Mouse (Mus musculus): ENCODE results near the gene Zbed3.

The Zbed3 gene

DNA sequence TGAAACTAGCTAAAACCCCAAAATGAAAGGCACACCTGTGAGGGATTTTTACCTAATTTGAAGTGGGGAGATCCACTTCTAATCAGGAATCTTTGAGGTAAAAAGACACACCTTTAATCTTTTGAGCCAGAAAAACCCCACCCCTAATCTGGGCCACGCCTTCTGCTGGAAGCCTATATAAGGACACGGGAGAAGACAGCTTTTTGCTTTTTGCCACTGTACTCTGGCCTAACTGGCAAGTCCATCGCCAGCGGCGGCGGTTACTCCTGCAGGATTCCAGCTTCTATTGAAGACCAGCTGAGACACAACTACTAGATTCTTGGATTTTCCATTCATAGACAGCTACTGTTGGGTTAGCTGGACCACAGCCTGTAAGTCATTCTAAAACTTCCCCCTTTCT lies at the start of gene Zbed3:
Zbed3 (plus strand) TSS at position 213 of the 400 bp plus-strand sequence.
- DNase-seq (ENCODE audit: low spot score in 2 of 2) = no peak

DNA sequence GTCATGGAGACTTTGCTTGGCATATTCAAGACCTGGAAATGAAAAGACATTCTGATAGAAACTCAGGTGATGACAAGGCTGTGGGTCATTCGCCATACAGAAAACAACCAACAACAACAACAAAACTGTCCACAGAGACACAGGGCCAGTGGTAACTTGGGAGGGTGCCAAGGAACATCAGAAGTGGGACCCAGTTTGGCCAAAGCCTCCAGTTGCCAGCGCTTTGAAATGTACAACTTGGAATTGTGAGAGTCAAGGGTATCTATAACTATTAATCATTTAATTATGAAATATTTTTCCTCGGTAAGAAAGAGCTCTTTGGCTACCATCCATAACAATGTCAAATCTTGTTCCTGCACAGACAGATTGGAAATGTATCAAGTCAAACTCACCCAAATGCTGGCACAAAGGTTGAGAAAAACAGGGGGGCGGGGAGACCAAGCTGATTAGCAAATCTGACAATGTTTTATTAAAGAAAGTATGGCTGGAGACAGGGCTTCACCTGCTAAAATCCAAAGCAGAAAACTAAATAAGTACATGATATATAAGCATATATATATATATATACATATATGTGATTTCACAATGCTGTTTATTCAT lies 44.9 kb upstream of the Zbed3 start:
- DNase-seq (ENCODE audit: low spot score in 2 of 2) = no peak

DNA sequence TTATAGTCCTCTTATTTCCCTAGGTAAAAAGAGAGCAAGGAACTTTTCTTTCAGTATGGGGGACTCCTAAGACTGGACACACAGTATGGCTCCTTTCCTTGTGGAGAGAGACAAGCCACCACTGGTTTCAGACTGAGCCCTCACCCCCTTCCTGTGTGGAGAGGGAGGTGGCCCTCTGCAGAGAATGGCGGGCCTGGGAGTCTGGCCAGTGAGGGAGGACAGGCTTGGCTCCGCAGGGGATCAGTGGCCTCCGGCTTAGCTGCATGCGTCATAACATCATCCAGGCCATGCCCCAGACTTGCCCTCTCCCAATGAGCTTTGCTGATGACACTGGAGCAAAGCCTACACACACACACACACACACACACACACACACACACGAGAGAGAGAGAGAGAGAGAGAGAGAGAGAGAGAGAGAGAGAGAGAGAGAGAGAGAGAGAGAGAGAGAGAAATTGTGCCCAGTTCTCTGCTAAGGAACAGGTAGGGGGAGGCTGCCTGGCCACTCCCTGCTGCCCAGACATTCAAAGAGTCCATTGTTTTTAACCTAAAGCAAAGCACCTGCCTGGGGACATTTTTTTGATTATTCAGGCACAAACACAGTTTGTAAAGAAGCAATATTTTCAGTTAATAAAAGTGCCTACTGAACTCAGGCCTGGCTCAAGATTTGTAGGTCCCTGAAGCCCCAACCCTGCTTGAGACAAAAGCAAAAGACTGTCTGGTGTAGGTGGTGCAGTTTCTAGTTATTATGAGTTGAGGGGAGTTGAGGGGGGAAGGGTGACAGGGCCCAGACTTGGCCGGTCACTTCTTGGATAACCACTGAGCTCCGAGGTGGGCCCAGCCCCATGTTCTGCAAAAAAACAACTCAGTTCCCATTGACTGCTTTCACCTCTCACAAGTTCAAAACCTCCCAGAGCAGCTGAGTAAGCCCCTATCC lies 41.4 kb upstream of the Zbed3 start:
- no peak for DNase-seq (ENCODE audit: low spot score in 2 of 2)

DNA sequence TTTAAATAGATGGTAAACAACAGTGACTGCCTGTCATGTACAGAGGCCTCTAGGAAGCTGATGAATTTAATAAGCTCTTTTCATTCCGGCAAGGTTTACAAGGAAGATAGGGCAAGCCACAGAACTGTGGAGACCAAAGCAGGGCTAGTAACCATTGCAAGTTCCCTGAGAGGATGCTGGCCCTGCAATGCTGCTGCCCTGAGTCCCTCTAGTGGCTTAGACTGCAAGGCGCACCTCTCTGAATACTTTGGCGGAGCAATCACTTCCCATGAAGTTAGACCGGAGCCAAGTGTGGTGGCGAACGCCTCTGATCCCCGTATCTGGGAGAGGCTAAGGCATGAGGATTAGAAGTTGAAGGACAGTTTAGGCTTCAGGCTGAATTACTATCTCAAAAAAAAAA lies 36.4 kb upstream of the Zbed3 start:
- peak; percentile 18 to 65 for DNase-seq (ENCODE audit: low spot score in 2 of 2)

DNA sequence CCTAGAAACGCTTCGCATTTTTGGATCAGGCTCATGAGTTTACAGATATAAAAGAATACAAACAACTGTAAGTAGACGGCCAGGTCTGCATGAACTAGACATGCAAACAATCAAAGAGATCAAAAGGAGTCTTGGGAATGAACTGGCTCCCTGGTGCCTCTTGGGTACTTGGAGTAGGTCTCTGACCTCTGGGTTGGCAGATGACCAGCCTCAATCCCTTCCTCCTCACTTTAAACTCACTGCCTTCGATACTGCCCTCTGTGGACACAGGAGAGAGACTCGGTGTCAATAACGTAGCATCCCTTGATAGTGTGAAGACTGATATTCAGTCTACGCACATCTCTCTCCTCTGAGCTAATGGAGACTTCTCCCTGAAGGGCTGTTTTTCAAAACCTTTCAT lies 35.4 kb upstream of the Zbed3 start:
- no peak for DNase-seq (ENCODE audit: low spot score in 2 of 2)

DNA sequence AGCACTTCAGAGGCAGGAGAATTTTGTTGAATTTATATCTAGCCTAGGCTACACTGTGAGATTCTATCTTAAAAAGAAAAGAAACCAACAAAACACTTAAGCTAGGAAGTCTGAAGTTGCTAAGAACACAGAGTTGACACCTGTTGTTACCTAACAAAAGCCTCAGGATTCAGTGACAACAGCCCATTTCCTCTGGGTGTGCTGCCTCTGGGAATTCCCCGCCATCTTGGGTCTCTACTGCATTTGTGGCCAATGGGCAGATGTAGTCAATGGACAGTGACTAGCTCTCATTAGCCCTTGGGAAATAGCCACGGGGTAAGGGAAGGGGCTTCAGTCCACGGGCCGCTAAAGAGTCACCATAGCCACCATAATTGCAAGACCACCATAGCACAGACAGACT lies 31.4 kb upstream of the Zbed3 start:
- peak in 1 of 2 experiments; percentile 40 for DNase-seq (ENCODE audit: low spot score in 2 of 2)

DNA sequence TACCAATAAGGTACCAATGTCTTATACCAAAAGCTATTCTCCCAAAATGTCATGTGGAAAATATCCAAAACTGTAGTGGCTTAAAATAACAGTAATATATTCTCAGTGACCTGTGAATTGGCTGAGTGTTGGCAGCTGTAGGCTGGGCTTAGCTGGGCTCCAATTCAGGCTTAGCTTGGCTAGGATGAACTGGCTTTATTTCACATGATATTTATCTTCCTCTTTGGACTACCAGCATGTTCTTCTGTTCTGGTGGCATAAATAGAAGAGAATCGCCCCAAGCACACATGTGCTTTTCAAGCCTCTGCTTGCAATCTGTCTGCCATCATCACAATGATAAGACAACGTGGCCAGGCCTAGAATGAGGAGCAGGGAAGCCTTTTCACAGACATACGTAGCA lies 23.5 kb upstream of the Zbed3 start:
- DNase-seq (ENCODE audit: low spot score in 2 of 2) = no peak

DNA sequence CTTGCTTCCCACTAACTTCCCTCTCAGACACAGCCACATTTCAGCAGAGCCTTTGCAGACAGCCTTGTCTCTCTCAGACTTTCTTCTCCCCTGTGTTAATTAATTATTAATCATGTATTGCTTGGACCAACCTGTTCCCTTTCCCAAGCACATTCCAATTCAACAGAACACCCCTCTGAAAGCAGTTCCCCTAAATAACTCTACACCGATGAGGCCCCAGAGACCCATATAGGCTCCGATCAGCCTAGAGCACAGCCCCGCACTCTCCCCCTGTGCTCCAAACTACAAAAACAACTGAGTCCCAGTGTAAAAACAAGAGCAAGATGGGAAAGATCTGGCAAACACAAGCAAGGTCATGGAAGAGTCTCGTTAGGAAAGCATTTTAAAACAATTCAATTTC lies 16.8 kb upstream of the Zbed3 start:
- DNase-seq (ENCODE audit: low spot score in 2 of 2) = no peak

DNA sequence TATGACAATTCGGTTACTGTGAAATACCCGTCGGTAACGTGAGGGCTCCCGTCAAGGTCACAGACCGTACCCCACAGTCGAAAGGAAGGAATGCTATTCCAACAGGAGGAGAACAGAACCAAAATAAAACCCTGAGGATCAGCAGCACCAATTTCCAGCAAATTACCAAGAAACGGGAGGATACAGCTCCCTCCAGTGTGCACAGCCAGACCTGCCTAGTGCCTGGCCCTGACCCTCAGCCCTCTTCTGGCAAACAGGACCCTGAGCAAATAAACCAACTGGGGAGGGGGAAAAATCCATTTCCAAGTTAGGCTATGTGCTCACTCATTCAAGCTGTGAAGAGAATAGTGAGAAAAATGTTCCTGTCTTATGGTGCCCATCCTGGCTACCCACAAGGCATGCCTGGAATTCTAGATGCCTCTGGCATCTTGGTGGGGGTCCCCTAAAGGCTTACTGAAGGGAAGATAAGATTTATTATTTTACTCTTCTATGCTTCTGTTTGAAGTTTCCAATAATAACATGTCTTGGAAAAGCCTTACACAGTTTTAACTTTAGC lies 16.2 kb upstream of the Zbed3 start:
- no peak for DNase-seq (ENCODE audit: low spot score in 2 of 2)

DNA sequence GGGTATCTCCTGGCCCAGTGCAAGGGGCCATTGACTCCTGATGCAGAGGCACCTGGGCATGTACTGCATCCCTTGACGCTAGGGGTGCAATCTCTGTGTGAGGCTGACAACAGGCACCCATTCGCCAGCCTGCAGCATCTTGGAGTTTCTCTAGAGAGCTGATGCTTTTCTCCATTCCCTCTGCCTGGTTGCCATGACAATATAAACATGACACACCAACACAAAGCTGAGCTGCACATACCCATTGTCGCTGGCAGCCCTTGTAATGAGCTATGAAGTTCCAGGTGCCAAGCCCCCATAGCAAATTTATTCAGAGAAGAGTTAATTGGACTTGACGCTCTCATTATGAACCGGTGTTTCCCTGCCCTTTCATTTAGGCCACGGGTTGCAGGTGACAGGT lies 11.4 kb upstream of the Zbed3 start:
- DNase-seq (ENCODE audit: low spot score in 2 of 2) = no peak

DNA sequence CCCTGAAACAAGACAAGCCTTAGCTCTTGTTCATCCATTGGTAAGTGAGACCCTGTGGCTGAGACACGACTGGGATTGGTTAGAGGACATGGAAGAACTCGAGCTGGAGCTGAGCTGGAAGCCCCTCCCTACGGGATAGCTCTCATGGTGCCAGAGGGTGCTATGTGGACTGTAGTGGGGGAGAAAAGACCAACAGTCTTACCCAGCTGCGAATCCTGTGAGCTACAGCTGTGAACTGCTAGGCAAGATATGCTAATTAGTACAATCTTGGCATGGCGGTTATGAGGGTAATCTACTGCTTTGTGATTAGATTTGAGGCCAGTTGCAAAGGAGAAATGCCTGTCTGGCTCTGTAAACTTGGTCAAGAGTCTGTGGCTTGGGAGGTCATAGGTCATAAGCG lies 4.3 kb upstream of the Zbed3 start:
- DNase-seq (ENCODE audit: low spot score in 2 of 2) = no peak

DNA sequence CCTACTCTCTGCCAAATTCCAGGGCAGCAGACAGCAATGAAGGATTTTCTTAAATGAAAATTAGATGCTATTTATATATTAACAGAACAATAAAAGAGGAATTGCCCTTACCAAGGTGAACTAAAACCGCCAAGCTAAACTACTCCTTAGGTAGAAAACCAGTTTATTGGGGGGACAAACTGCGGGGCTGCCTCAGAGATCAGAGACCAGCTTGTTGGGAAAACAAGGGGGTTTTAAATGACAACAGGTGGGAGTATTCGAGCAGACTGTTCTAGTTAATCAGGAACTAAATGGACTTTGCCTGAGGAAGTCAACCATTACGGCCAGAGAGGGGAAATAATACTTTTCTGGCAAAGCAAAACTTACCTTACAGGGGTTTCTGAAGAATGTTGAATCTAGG lies 3.0 kb upstream of the Zbed3 start:
- DNase-seq (ENCODE audit: low spot score in 2 of 2) = no peak

DNA sequence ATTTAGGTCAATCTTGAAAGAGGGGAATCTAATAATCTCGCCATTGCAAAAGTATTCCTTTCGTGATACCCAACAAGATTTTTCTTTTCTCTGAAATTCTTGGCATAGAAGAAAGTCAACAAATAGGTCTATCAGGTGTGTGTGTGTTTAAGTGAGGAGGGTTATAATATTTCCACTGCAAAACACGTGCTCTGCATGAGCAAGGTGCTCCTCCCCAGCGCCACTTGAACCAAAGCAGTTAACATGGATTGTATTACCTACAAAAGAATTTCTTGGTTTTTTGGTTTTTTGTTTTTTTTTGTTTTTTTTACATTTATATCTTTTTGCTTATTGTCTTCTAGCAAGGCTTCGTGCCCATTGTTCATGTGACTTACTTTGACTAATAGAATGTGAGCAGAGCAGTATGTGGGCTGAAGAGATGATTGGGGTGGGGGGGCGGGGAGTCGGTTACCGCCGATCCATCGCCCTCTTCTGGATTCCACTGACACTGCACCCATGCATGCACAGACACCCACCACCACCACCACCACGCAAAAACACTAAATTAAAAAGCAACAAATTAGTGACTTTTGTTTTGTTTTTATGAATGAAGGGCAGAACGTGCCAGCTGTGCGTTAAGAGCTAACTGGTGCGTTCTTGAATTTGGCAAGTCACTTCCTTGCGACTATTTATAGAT lies 676 bp downstream of the Zbed3 start:
- DNase-seq (ENCODE audit: low spot score in 2 of 2) = peak; percentile 56 to 73

DNA sequence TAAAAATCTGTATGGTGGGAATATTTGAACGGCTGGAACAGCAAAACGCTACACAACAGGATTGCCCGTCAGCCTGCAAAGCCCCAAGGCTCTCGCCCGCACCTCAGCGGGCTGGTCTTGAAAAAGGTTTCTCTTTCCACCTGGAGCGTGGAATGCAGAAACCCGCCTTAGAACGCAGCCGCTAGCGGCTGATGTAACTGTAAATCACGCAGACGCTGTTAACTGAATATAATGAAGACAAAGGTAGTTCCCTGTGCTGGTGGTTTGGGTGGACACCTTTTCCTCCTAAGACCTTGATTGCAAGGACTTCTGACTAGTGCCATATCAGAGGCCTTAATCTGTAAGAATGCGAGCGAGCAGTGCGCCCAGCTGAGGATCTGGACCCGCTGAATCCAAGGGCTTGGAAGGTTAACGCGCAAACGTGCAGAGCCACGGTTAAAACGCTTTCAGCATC lies 1.2 kb downstream of the Zbed3 start:
- DNase-seq (ENCODE audit: low spot score in 2 of 2) = no peak

DNA sequence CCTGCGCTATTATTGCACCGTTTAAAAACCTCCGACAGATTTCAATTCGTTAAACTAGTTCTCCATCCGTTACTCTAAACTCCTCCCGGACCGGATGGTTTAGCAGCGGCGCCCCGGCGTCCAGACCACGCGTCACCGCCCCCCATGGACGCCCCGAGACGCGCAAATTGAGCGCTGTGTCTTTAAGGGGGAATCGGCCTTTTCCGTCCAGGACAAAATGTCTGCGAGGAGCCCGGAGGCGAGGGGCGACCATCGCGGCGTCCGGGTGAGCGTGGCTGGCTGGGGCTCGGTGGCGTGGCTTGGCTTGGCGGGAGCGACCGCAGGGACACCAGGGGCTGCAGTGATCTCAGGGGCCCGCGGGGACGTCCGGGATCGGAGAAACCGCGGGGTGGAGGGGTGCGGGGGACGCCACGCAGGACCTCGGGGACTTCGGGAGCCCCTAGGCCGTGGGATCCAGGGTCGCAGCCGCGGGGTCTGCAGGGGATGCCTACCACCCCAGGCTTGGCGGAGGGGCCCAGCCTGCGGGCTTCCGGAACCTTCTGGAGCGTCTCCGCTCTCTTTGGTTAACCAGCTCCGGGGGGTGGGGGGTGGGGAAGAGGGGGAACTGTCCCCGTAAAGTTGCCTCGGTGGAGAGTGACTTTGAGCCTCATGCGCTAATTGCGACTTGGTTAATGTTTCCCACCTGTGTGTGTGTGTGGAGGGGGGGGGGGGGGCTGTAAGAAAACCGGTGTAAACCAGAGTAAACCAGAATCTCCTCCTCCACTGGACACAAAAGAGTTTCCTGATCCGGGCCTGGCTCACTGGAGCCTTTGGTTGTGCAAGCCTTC lies 1.9 kb downstream of the Zbed3 start:
- DNase-seq (ENCODE audit: low spot score in 2 of 2) = peak; percentile 54 to 79

DNA sequence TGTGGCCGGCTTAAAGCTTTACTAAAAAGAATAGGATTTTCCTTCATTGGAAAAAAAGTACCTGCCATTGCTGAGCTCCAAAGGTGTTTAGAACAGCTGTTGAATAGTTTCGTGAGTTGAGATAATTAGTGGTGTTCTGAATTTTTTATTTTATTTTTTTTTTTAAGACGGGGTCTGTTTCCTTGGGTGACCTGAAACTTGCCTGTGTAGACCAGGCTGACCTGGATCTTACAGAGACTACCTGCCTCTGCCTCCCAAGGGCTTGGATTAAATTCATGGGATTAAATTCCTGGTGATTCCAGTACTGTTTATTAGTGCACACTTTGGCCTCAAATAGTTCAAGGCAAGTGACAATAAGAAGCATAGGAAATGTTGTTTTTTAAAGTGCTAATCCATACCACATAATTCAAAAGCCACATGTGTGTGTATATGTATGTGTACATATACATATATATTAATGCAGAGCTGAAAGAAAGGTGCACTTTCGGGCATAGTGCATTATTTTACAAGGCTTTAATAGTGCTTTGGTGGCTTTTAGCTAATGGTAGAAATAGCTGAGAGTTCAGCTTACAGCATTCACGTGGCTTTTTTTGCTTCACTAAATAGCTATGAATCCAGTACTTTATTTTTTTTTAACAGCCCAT lies 2.6 kb downstream of the Zbed3 start:
- DNase-seq (ENCODE audit: low spot score in 2 of 2) = no peak

DNA sequence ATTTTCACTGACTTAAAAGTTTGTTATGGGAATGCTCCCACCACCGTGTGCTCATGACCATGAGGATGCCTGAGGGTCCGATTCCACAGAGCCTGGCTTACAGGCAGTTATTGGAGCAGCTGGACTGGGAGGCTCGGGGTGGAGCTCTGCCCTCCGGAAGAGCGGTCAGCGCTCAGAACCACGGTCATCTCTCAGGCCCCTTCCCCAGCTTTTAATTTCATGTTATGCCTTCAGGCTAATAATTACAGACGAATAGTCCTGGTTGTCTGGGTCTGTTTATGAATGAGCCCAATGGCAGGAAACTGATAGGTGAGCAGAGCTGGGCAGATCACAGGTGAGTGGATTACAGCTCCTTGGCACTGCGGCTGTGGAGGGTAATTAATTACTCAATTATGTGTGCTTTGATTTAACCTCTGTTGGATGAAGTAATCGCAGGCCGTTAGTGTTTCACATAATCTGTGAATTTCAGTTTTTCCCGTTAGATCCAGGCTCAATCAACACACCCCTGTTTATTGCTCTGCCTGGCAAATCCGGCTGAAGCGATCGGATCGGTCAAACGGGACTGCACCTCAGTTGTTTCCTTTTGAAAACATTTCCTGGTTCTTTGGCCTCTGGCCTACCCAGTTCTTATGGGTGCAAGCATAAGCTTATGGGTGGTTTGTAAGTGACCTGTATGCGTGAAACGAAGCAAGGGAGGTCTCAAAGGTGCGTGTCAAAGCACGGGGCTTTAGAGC lies 3.4 kb downstream of the Zbed3 start:
- no peak for DNase-seq (ENCODE audit: low spot score in 2 of 2)

DNA sequence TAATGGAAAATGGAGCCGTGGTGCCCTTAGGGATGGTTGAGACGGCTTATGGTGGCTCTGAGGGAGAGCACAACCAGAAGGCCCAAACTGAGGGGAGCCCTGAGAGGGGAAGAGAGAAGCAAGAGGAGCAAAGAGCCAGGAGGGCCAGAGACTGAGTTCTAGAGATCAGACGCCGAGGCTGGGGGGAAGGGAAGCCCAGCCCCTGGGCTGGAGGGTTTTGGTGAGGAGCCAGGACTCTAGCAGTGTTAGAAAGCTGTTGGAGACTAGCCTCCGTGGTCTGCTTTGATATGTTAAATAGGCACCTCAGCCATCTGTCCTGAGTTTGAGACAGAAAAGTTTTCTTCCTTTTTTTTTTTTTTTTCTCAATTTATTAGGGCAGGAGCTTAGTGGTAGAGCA lies 3.9 kb downstream of the Zbed3 start:
- DNase-seq (ENCODE audit: low spot score in 2 of 2) = no peak

DNA sequence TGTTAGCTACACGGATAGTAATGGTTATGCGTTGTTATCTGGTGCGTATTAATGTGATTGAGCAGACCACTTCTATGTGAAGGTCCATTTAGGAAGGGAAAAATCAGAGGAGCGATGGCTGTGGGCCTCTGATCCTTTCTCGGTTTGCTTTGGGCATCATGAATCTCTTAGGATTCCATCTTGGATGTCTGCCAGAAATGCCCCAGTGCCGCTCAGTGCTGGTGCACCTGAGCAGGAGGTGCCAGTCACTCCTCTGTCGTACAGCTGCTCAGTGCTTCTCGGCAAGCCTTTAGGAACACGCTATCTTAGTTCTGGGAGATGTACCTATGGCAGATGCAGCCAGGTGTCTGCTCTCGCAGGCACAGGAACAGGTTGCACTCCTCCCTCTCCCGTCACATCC lies 5.4 kb downstream of the Zbed3 start:
- DNase-seq (ENCODE audit: low spot score in 2 of 2) = no peak

DNA sequence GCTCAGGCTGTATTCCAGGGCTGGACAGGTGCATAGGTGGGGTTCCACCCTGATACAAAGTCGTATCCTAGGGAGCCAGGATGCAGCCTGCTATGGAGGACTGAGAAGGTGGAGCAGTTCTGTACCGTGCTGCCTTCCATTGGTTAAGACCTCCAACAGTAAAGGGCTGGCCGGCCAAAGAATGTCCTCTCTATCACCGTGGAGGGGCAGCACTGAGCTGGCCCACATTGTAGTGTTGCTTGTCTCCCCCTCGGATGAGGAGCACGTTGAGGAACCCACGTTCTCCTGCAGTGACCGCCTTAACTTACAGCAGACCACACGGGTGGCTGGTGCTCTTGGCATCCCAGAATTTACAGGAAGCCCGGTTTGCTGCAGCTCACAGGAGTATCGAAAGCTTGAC lies 7.1 kb downstream of the Zbed3 start:
- DNase-seq (ENCODE audit: low spot score in 2 of 2) = no peak
